Mouse (Mus musculus): Measurements from ENCODE around the gene Gm17657. TPM values are rescaled to one million over a fixed set of nuclear protein-coding genes. Genes with fewer than 3 reads are reported as not detected.

Gene Gm17657
- total RNA-seq, 2 experiments from 2014 or later, result not detected

- DNase-seq (ENCODE audit: extremely low spot score in 1 of 2, low spot score in 1 of 2), result peak; percentile 85 to 87
These were observed 59.3 kb downstream of the Gm17657 start for GRCm38 (mm10) chr17:29489971-29490712.

- DNase-seq (ENCODE audit: extremely low spot score in 1 of 2, low spot score in 1 of 2), result peak in 1 of 2 experiments; percentile 12
These were observed 60.2 kb downstream of the Gm17657 start for GRCm38 (mm10) chr17:29488978-29489970.

GRCm38 (mm10) chr17:29488257-29488977 is 61.0 kb downstream of the Gm17657 start:
- DNase-seq (ENCODE audit: extremely low spot score in 1 of 2, low spot score in 1 of 2), result no peak

GRCm38 (mm10) chr17:29485336-29486233 is 63.9 kb downstream of the Gm17657 start:
- no peak for DNase-seq (ENCODE audit: extremely low spot score in 1 of 2, low spot score in 1 of 2)

GRCm38 (mm10) chr17:29484431-29484830 is 65.0 kb downstream of the Gm17657 start:
- no peak for DNase-seq (ENCODE audit: extremely low spot score in 1 of 2, low spot score in 1 of 2)

- DNase-seq (ENCODE audit: extremely low spot score in 1 of 2, low spot score in 1 of 2), result no peak
These were observed 66.2 kb downstream of the Gm17657 start for GRCm38 (mm10) chr17:29483282-29483681.

- DNase-seq (ENCODE audit: extremely low spot score in 1 of 2, low spot score in 1 of 2), result no peak
These were observed 66.8 kb downstream of the Gm17657 start for GRCm38 (mm10) chr17:29482632-29483031.

- no peak for DNase-seq (ENCODE audit: extremely low spot score in 1 of 2, low spot score in 1 of 2)
These were observed 69.2 kb downstream of the Gm17657 start for GRCm38 (mm10) chr17:29480256-29480655.

GRCm38 (mm10) chr17:29478271-29478670 is 71.2 kb downstream of the Gm17657 start:
- no peak for DNase-seq (ENCODE audit: extremely low spot score in 1 of 2, low spot score in 1 of 2)

- no peak for DNase-seq (ENCODE audit: extremely low spot score in 1 of 2, low spot score in 1 of 2)
These were observed 72.1 kb downstream of the Gm17657 start for GRCm38 (mm10) chr17:29477357-29477756.

- DNase-seq (ENCODE audit: extremely low spot score in 1 of 2, low spot score in 1 of 2), result no peak
These were observed 73.0 kb downstream of the Gm17657 start for GRCm38 (mm10) chr17:29476461-29476860.

GRCm38 (mm10) chr17:29475142-29475541 is 74.3 kb downstream of the Gm17657 start:
- DNase-seq (ENCODE audit: extremely low spot score in 1 of 2, low spot score in 1 of 2), result no peak

GRCm38 (mm10) chr17:29474036-29474435 is 75.4 kb downstream of the Gm17657 start:
- DNase-seq (ENCODE audit: extremely low spot score in 1 of 2, low spot score in 1 of 2), result no peak

GRCm38 (mm10) chr17:29473466-29473865 is 76.0 kb downstream of the Gm17657 start:
- DNase-seq (ENCODE audit: extremely low spot score in 1 of 2, low spot score in 1 of 2), result no peak

Small RNAs within 50 kb of the gene (microRNA-seq; reads per million reads assigned to microRNA genes)
- gene Mir7667, result 0 reads per million in 2 experiments

Other genes starting within 250 kb of the Gm17657 start
- 1 to 10 TPM in 1 of 2 experiments, under 1 TPM in 1; 0.98 to 1.5 TPM for gene Pi16, start 232.0 kb downstream of the Gm17657 start, total RNA-seq (2021)
- 100 to 1,000 TPM; 556 to 630 TPM for gene Mtch1, start 201.7 kb downstream of the Gm17657 start, total RNA-seq (2021)
- 1 to 10 TPM; 5.6 to 8.2 TPM for gene Fgd2, start 188.7 kb downstream of the Gm17657 start, total RNA-seq (2021)
- gene Pim1, start 58.9 kb downstream of the Gm17657 start, total RNA-seq (2021), result 1 to 10 TPM; 2.7 to 3.7 TPM
- 10 to 100 TPM; 43.4 to 45.7 TPM for gene Tbc1d22b, start 147 bp upstream of the Gm17657 start, total RNA-seq (2021)
- gene Tmem217, start 2.7 kb upstream of the Gm17657 start, total RNA-seq (2021), result under 1 TPM in 1 of 2 experiments, not detected in 1; 0.44 TPM
- gene Rnf8, start 65.2 kb upstream of the Gm17657 start, total RNA-seq (2021), result 10 to 100 TPM; 38.4 to 39.7 TPM
- gene Gm28043, start 65.2 kb upstream of the Gm17657 start, total RNA-seq (2021), result 1 to 10 TPM; 2.6 to 5.0 TPM
- gene Cmtr1, start 111.0 kb upstream of the Gm17657 start, total RNA-seq (2021), result 100 to 1,000 TPM; 101 to 109 TPM
- 10 to 100 TPM; 19.9 to 23.6 TPM for gene Ccdc167, start 167.4 kb upstream of the Gm17657 start, total RNA-seq (2021)